Mouse (Mus musculus): ENCODE measurements around the gene Rbsn. TPM values are rescaled to one million over a fixed set of nuclear protein-coding genes. Genes with fewer than 3 reads are reported as not detected.

Rbsn gene
- polyA plus RNA-seq, 1 experiment from 2014 or later, result 27.2 TPM

DNA sequence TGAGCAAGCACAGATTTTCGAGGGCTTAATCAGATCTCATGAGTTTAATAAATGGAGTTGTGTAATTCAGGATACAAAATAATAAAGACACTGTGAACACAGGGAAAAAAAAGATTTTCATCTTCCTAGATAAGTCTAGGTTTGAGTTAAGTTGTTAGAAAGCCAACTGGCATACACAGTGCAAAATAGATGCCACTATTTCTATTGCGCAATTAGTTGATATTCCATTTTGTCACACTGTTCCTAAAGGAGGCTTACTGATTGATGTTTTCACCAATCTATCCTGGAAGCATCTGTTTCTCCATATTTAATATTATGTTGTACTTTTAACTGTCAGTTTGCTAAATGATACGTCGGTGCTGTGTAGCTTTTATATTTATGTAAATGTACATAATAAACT lies 68.8 kb downstream of the Rbsn start:
- no peaks in the 10 kb centered on the region for H3K27me3 ChIP-seq (ENCODE audit: poor library complexity, severe bottlenecking)
- H3K4me1 ChIP-seq, result no peaks in the 10 kb centered on the region
- no peaks in the 10 kb centered on the region for H3K9me3 ChIP-seq
- H3K27ac ChIP-seq, result no peak overlapping the region
- H3K4me3 ChIP-seq, result no peak overlapping the region
- DNase-seq (ENCODE audit: extremely low spot score, low spot score), result no peak
- H3K36me3 ChIP-seq (replicated peaks), result peaks cover 68% of the 10 kb centered on the region
- WGBS, result 96% methylated on average over 4 of the region's 4 CpGs

Other genes with a start within 250 kb of the Rbsn start
- gene Fgd5, start 236.0 kb downstream of the Rbsn start, polyA plus RNA-seq (2016; fragmentation: Nextera tagmentation; extraction: Ambion mirVana), result 5.5 and 6.5 TPM in 2 replicates
- 17.3 and 19.6 TPM in 2 replicates for gene Nr2c2, start 123.5 kb downstream of the Rbsn start, polyA plus RNA-seq (2016; fragmentation: Nextera tagmentation; extraction: Ambion mirVana)
- gene Mrps25, start 30.9 kb downstream of the Rbsn start, polyA plus RNA-seq (2016; fragmentation: Nextera tagmentation; extraction: Ambion mirVana), result 100 and 103 TPM in 2 replicates
- gene Trh, start 29.7 kb upstream of the Rbsn start, polyA plus RNA-seq (2016; fragmentation: Nextera tagmentation; extraction: Ambion mirVana), result 0.80 and 1.2 TPM in 2 replicates

Data from forebrain, embryonic 10.5 days (tissue).